Comparison of ENCODE assay signal across 25 mouse cellular contexts in genomic region chr12:73978144-73978543, GRCm38 (mm10). TPM values are rescaled to one million over a fixed set of nuclear protein-coding genes. Genes with fewer than 3 reads are reported as not detected.
DNase-seq lines count a peak whose midpoint lies in the region; ATAC-seq lines count a peak whose summit lies in the region.
"Had no signal": no experiment of that assay in that cellular context is flagged by ENCODE, and none has a peak within 500 bp of the region (broad histone marks: within the 10 kb centered on the region; RNA-seq: fewer than 3 reads in every experiment).

No protein-coding gene starts in this region.

- ATAC-seq in kidney, embryonic 15.5 days (replicated peaks; ENCODE audit: low FRiP score), result no peak
- peak; percentile 48 to 80 for ATAC-seq in hematopoietic stem cell, adult 5-6 weeks (replicated peaks in 1 of 2; ENCODE audit: insufficient read depth in 1 of 2, low FRiP score in 2 of 2, low TSS enrichment in 1 of 2, low read depth in 1 of 2, poor library complexity in 2 of 2, severe bottlenecking in 2 of 2)
- ATAC-seq in liver, embryonic 12.5 days, result no peak
- ATAC-seq: activated CD4-positive, CD25-positive, alpha-beta regulatory T cell, adult 4 months; forebrain, embryonic 15.5 days; Patski had no signal

- DNase-seq in kidney, adult 11 months, result peak; percentile 76
- peak; percentile 82 for DNase-seq in kidney, postnatal 14 days
- DNase-seq in splenic B cell, adult 2 months (ENCODE audit: low read depth, low spot score), result peak; percentile 22
- no peak for DNase-seq in spleen, adult 18-20 months
- DNase-seq: adrenal gland, adult 2 months; adrenal gland, postnatal 36 days; cerebellum, adult 11 months; cerebellum, adult 8-10 months; cerebellum, postnatal 14 days; heart, adult 18-20 months; heart, postnatal 10 days had no signal

- H3K4me2 ChIP-seq in kidney, embryonic 15.5 days, result no peak overlapping the region
- no peak overlapping the region for H3K4me2 ChIP-seq in liver, embryonic 12.5 days
- H3K4me2 ChIP-seq: embryonic facial prominence, embryonic 12.5 days; forebrain, embryonic 15.5 days; hindbrain, embryonic 14.5 days had no signal

- H3K27ac ChIP-seq in kidney, embryonic 15.5 days, result no peak overlapping the region
- no peak overlapping the region for H3K27ac ChIP-seq in liver, embryonic 12.5 days
- H3K27ac ChIP-seq: embryonic facial prominence, embryonic 12.5 days; forebrain, embryonic 15.5 days; heart, embryonic 10.5 days; hindbrain, embryonic 10.5 days; hindbrain, embryonic 14.5 days had no signal

- 92% methylated on average over 3 of the region's 3 CpGs for WGBS in kidney, embryonic 15.5 days
- WGBS in liver, embryonic 12.5 days (ENCODE audit: insufficient replicate concordance), result 76% methylated on average over 3 of the region's 3 CpGs

- no peaks in the 10 kb centered on the region for H3K9me3 ChIP-seq in kidney, embryonic 15.5 days (replicated peaks)
- H3K9me3 ChIP-seq in liver, embryonic 12.5 days (replicated peaks), result no peaks in the 10 kb centered on the region
- H3K9me3 ChIP-seq: embryonic facial prominence, embryonic 12.5 days; forebrain, embryonic 15.5 days; heart, embryonic 10.5 days; hindbrain, embryonic 10.5 days had no signal

- no peak overlapping the region for H3K4me3 ChIP-seq in kidney, embryonic 15.5 days (replicated peaks)
- H3K4me3 ChIP-seq in liver, embryonic 12.5 days, result no peak overlapping the region
- H3K4me3 ChIP-seq: embryonic facial prominence, embryonic 12.5 days; forebrain, embryonic 15.5 days; heart, embryonic 10.5 days; hindbrain, embryonic 10.5 days had no signal

- peaks cover 87% of the 10 kb centered on the region for H3K36me3 ChIP-seq in kidney, embryonic 15.5 days
- peaks cover 16% of the 10 kb centered on the region for H3K36me3 ChIP-seq in splenic B cell, adult 2 months (ENCODE audit: control insufficient read depth, insufficient read depth, low read length, poor library complexity, severe bottlenecking)
- peaks cover 67% of the 10 kb centered on the region for H3K36me3 ChIP-seq in liver, embryonic 12.5 days

- no peaks in the 10 kb centered on the region for H3K4me1 ChIP-seq in kidney, embryonic 15.5 days
- H3K4me1 ChIP-seq in liver, embryonic 12.5 days, result no peaks in the 10 kb centered on the region
- H3K4me1 ChIP-seq: embryonic facial prominence, embryonic 12.5 days; heart, embryonic 10.5 days; hindbrain, embryonic 10.5 days had no signal

- no peaks in the 10 kb centered on the region for H3K27me3 ChIP-seq in kidney, embryonic 15.5 days
- no peaks in the 10 kb centered on the region for H3K27me3 ChIP-seq in splenic B cell, adult 2 months (ENCODE audit: control insufficient read depth, insufficient read depth, low read length, poor library complexity, severe bottlenecking)
- H3K27me3 ChIP-seq in liver, embryonic 12.5 days (replicated peaks), result no peaks in the 10 kb centered on the region
- H3K27me3 ChIP-seq: CH12.LX; embryonic facial prominence, embryonic 12.5 days; forebrain, embryonic 15.5 days; Patski had no signal

- no peak overlapping the region for H3K9ac ChIP-seq in kidney, embryonic 15.5 days
- no peak overlapping the region for H3K9ac ChIP-seq in liver, embryonic 12.5 days
- H3K9ac ChIP-seq: embryonic facial prominence, embryonic 12.5 days; forebrain, embryonic 15.5 days; hindbrain, embryonic 14.5 days had no signal

RNA-seq across cellular contexts. Expression of gene Snapc1, which starts 13.9 kb away (rescaled TPM):
- polyA plus RNA-seq in kidney, embryonic 15.5 days (2015; fragmentation: Nextera tagmentation; extraction: Ambion mirVana), result 19.8 and 20.2 TPM in 2 replicates
- total RNA-seq in hematopoietic stem cell, adult 5-6 weeks (2017), result 13.3 and 20.6 TPM in 2 replicates
- polyA plus RNA-seq in liver, embryonic 12.5 days (2016; fragmentation: Nextera tagmentation; extraction: Ambion mirVana), result 8.9 and 9.5 TPM in 2 replicates

RNA-seq across cellular contexts. Expression of gene Syt16, which starts 19.3 kb away (rescaled TPM):
- polyA plus RNA-seq in kidney, embryonic 15.5 days (2015; fragmentation: Nextera tagmentation; extraction: Ambion mirVana), result 0.73 and 0.84 TPM in 2 replicates
- total RNA-seq in hematopoietic stem cell, adult 5-6 weeks (2017), result 0.31 TPM in 1 of 2 replicates, not detected in the other
- polyA plus RNA-seq in liver, embryonic 12.5 days (2016; fragmentation: Nextera tagmentation; extraction: Ambion mirVana), result 0.07 and 0.17 TPM in 2 replicates
- total RNA-seq: common myeloid progenitor, adult 5-6 weeks; gastrocnemius, adult 8-10 months; gastrocnemius, postnatal 4 days; heart, adult 18-20 months; heart, postnatal 10 days had no signal
- polyA plus RNA-seq: activated CD4-positive, CD25-positive, alpha-beta regulatory T cell, adult 4 months; Patski had no signal

RNA-seq across cellular contexts. Expression of gene Gm49321, which starts 40.7 kb away (rescaled TPM):
- polyA plus RNA-seq in kidney, embryonic 15.5 days (2015; fragmentation: Nextera tagmentation; extraction: Ambion mirVana), result 10.5 and 12.3 TPM in 2 replicates
- total RNA-seq in hematopoietic stem cell, adult 5-6 weeks (2017), result not detected in 2 replicates
- 4.6 and 6.9 TPM in 2 replicates for polyA plus RNA-seq in liver, embryonic 12.5 days (2016; fragmentation: Nextera tagmentation; extraction: Ambion mirVana)
- total RNA-seq: CH12.LX; common myeloid progenitor, adult 5-6 weeks had no signal
- polyA plus RNA-seq: adrenal gland, adult 2 months had no signal

Comparison
In these comparisons a context has a peak if more than half of its experiments do, and no peak if none do; other contexts are left out.
1. DNase-seq: peak in kidney, adult 11 months (single experiment), kidney, postnatal 14 days (single experiment) and splenic B cell, adult 2 months (single experiment); none in spleen, adult 18-20 months (0 of 2).
2. ATAC-seq: peak in hematopoietic stem cell, adult 5-6 weeks (2 of 2); none in kidney, embryonic 15.5 days (single experiment) and liver, embryonic 12.5 days (single experiment).